Mouse (Mus musculus): Measurements from ENCODE around the gene Gria1.

Gene Gria1

GRCm38 (mm10) chr11:57162931-57163330, 151.7 kb downstream of the Gria1 start:
- no peak for DNase-seq (ENCODE audit: low spot score in 2 of 2)

GRCm38 (mm10) chr11:57170058-57170457, 158.9 kb downstream of the Gria1 start:
- DNase-seq (ENCODE audit: low spot score in 2 of 2) = no peak

GRCm38 (mm10) chr11:57174165-57174564, 163.0 kb downstream of the Gria1 start:
- no peak for DNase-seq (ENCODE audit: low spot score in 2 of 2)

- no peak for DNase-seq (ENCODE audit: low spot score in 2 of 2)
Observed at GRCm38 (mm10) chr11:57176552-57176951, 165.4 kb downstream of the Gria1 start.

- DNase-seq (ENCODE audit: low spot score in 2 of 2) = no peak
Observed at GRCm38 (mm10) chr11:57184216-57184615, 173.0 kb downstream of the Gria1 start.

GRCm38 (mm10) chr11:57185110-57185509, 173.9 kb downstream of the Gria1 start:
- no peak for DNase-seq (ENCODE audit: low spot score in 2 of 2)

- no peak for DNase-seq (ENCODE audit: low spot score in 2 of 2)
Observed at GRCm38 (mm10) chr11:57189391-57189790, 178.2 kb downstream of the Gria1 start.

GRCm38 (mm10) chr11:57194746-57195145, 183.6 kb downstream of the Gria1 start:
- no peak for DNase-seq (ENCODE audit: low spot score in 2 of 2)

GRCm38 (mm10) chr11:57201245-57201976, 190.2 kb downstream of the Gria1 start:
- no peak for DNase-seq (ENCODE audit: low spot score in 2 of 2)

GRCm38 (mm10) chr11:57204371-57204770, 193.2 kb downstream of the Gria1 start:
- DNase-seq (ENCODE audit: low spot score in 2 of 2) = no peak

GRCm38 (mm10) chr11:57207260-57207659, 196.1 kb downstream of the Gria1 start:
- DNase-seq (ENCODE audit: low spot score in 2 of 2) = no peak

- no peak for DNase-seq (ENCODE audit: low spot score in 2 of 2)
Observed at GRCm38 (mm10) chr11:57214079-57214478, 202.9 kb downstream of the Gria1 start.

GRCm38 (mm10) chr11:57214583-57214982, 203.4 kb downstream of the Gria1 start:
- no peak for DNase-seq (ENCODE audit: low spot score in 2 of 2)

GRCm38 (mm10) chr11:57222797-57223569, 211.8 kb downstream of the Gria1 start:
- no peak for DNase-seq (ENCODE audit: low spot score in 2 of 2)

GRCm38 (mm10) chr11:57235446-57235845, 224.3 kb downstream of the Gria1 start:
- no peak for DNase-seq (ENCODE audit: low spot score in 2 of 2)

- DNase-seq (ENCODE audit: low spot score in 2 of 2) = no peak
Observed at GRCm38 (mm10) chr11:57236431-57236830, 225.2 kb downstream of the Gria1 start.

GRCm38 (mm10) chr11:57239758-57240157, 228.6 kb downstream of the Gria1 start:
- no peak for DNase-seq (ENCODE audit: low spot score in 2 of 2)

- no peak for DNase-seq (ENCODE audit: low spot score in 2 of 2)
Observed at GRCm38 (mm10) chr11:57243835-57244234, 232.6 kb downstream of the Gria1 start.

GRCm38 (mm10) chr11:57244543-57244942, 233.4 kb downstream of the Gria1 start:
- DNase-seq (ENCODE audit: low spot score in 2 of 2) = no peak

- no peak for DNase-seq (ENCODE audit: low spot score in 2 of 2)
Observed at GRCm38 (mm10) chr11:57248870-57249269, 237.7 kb downstream of the Gria1 start.

GRCm38 (mm10) chr11:57250129-57250528, 238.9 kb downstream of the Gria1 start:
- DNase-seq (ENCODE audit: low spot score in 2 of 2) = no peak

GRCm38 (mm10) chr11:57271687-57272086, 260.5 kb downstream of the Gria1 start:
- no peak for DNase-seq (ENCODE audit: low spot score in 2 of 2)

GRCm38 (mm10) chr11:57274687-57275086, 263.5 kb downstream of the Gria1 start:
- no peak for DNase-seq (ENCODE audit: low spot score in 2 of 2)

All from urinary bladder, adult 18-20 months (tissue).